Mouse (Mus musculus): ENCODE measurements around the gene Prelid3b. TPM values are rescaled to one million over a fixed set of nuclear protein-coding genes. Genes with fewer than 3 reads are reported as not detected.

Gene Prelid3b
- 113 and 114 TPM in 2 replicates for polyA plus RNA-seq (2015; fragmentation: Nextera tagmentation; extraction: Ambion mirVana)

GRCm38 (mm10) chr2:174472818-174473549 is at the start of gene Prelid3b:
Gene Prelid3b, minus strand, starts transcription at chr2:174473081.
- Histone ChIP-seq H3K27me3 (replicated peaks) (no peaks in the 10 kb centered on the region), H3K36me3 (peaks cover 2% of the 10 kb centered on the region; the same call in 1 of the 2 replicates), H3K27ac (peak within 1 kb of the TSS; percentile 83), H3K4me1 (peaks cover 17% of the 10 kb centered on the region), H3K4me3 (replicated peaks) (peak within 1 kb of the TSS; percentile 80), H3K9me3 (no peaks in the 10 kb centered on the region), H3K4me2 (peak within 1 kb of the TSS; percentile 73), H3K9ac (peak within 1 kb of the TSS; percentile 85)
- under 1% methylated on average over 52 of the region's 53 CpGs for WGBS
- ATAC-seq (ENCODE audit: insufficient read depth, low FRiP score, low read depth) = peak; percentile 95

- H3K9ac ChIP-seq = no peak overlapping the region
- no peak for ATAC-seq (ENCODE audit: insufficient read depth, low FRiP score, low read depth)
- 76% methylated on average over 3 of the region's 3 CpGs for WGBS
- no peaks in the 10 kb centered on the region for H3K27me3 ChIP-seq (replicated peaks)
- no peaks in the 10 kb centered on the region for H3K4me1 ChIP-seq
- no peak overlapping the region for H3K27ac ChIP-seq
- no peak overlapping the region for H3K4me3 ChIP-seq (replicated peaks)
- H3K4me2 ChIP-seq = no peak overlapping the region
- no peaks in the 10 kb centered on the region for H3K9me3 ChIP-seq
- no peaks in the 10 kb centered on the region for H3K36me3 ChIP-seq
Observed at GRCm38 (mm10) chr2:174522134-174522533, 49.3 kb upstream of the Prelid3b start.

- Histone ChIP-seq H3K9ac (no peak overlapping the region), H3K27me3 (replicated peaks) (no peaks in the 10 kb centered on the region), H3K9me3 (no peaks in the 10 kb centered on the region), H3K4me2 (no peak overlapping the region), H3K4me3 (replicated peaks) (no peak overlapping the region), H3K27ac (no peak overlapping the region), H3K36me3 (no peaks in the 10 kb centered on the region), H3K4me1 (no peaks in the 10 kb centered on the region)
- WGBS = 63% methylated on average over 8 of the region's 8 CpGs
- ATAC-seq (ENCODE audit: insufficient read depth, low FRiP score, low read depth) = no peak
Observed at GRCm38 (mm10) chr2:174517141-174518079, 44.5 kb upstream of the Prelid3b start.

- Histone ChIP-seq H3K4me1 (no peaks in the 10 kb centered on the region), H3K9me3 (no peaks in the 10 kb centered on the region), H3K27ac (no peak overlapping the region), H3K9ac (no peak overlapping the region), H3K27me3 (replicated peaks) (no peaks in the 10 kb centered on the region), H3K36me3 (no peaks in the 10 kb centered on the region), H3K4me3 (replicated peaks) (no peak overlapping the region), H3K4me2 (no peak overlapping the region)
- WGBS = 76% methylated on average over 4 of the region's 4 CpGs
- no peak for ATAC-seq (ENCODE audit: insufficient read depth, low FRiP score, low read depth)
Observed at GRCm38 (mm10) chr2:174514887-174515286, 42.0 kb upstream of the Prelid3b start.

- H3K4me2 ChIP-seq = no peak overlapping the region
- WGBS = 61% methylated on average over 5 of the region's 5 CpGs
- no peak for ATAC-seq (ENCODE audit: insufficient read depth, low FRiP score, low read depth)
- H3K27me3 ChIP-seq (replicated peaks) = no peaks in the 10 kb centered on the region
- no peak overlapping the region for H3K27ac ChIP-seq
- no peaks in the 10 kb centered on the region for H3K9me3 ChIP-seq
- no peaks in the 10 kb centered on the region for H3K4me1 ChIP-seq
- H3K4me3 ChIP-seq (replicated peaks) = no peak overlapping the region
- no peaks in the 10 kb centered on the region for H3K36me3 ChIP-seq
- H3K9ac ChIP-seq = no peak overlapping the region
Observed at GRCm38 (mm10) chr2:174513827-174514226, 40.9 kb upstream of the Prelid3b start.

- Histone ChIP-seq H3K9me3 (no peaks in the 10 kb centered on the region), H3K9ac (no peak overlapping the region), H3K4me3 (replicated peaks) (no peak overlapping the region), H3K4me1 (no peaks in the 10 kb centered on the region), H3K27ac (no peak overlapping the region), H3K27me3 (replicated peaks) (no peaks in the 10 kb centered on the region), H3K36me3 (no peaks in the 10 kb centered on the region), H3K4me2 (no peak overlapping the region)
- ATAC-seq (ENCODE audit: insufficient read depth, low FRiP score, low read depth) = no peak
- 87% methylated on average over 8 of the region's 8 CpGs for WGBS
Observed at GRCm38 (mm10) chr2:174509825-174510224, 36.9 kb upstream of the Prelid3b start.

- Histone ChIP-seq H3K27me3 (replicated peaks) (no peaks in the 10 kb centered on the region), H3K4me1 (no peaks in the 10 kb centered on the region), H3K9me3 (no peaks in the 10 kb centered on the region), H3K9ac (no peak overlapping the region), H3K27ac (no peak overlapping the region), H3K4me2 (no peak overlapping the region), H3K4me3 (replicated peaks) (no peak overlapping the region), H3K36me3 (no peaks in the 10 kb centered on the region)
- no peak for ATAC-seq (ENCODE audit: insufficient read depth, low FRiP score, low read depth)
- 54% methylated on average over 4 of the region's 4 CpGs for WGBS
Observed at GRCm38 (mm10) chr2:174507998-174508397, 35.1 kb upstream of the Prelid3b start.

- no peak for ATAC-seq (ENCODE audit: insufficient read depth, low FRiP score, low read depth)
- no peak overlapping the region for H3K4me2 ChIP-seq
- no peak overlapping the region for H3K9ac ChIP-seq
- no peaks in the 10 kb centered on the region for H3K36me3 ChIP-seq
- H3K27ac ChIP-seq = no peak overlapping the region
- H3K9me3 ChIP-seq = no peaks in the 10 kb centered on the region
- H3K27me3 ChIP-seq (replicated peaks) = no peaks in the 10 kb centered on the region
- H3K4me3 ChIP-seq (replicated peaks) = no peak overlapping the region
- WGBS = 62% methylated on average over 25 of the region's 25 CpGs
- H3K4me1 ChIP-seq = no peaks in the 10 kb centered on the region
Observed at GRCm38 (mm10) chr2:174502831-174503460, 30.1 kb upstream of the Prelid3b start.

- Histone ChIP-seq H3K9me3 (no peaks in the 10 kb centered on the region), H3K4me2 (no peak overlapping the region), H3K36me3 (no peaks in the 10 kb centered on the region), H3K27me3 (replicated peaks) (no peaks in the 10 kb centered on the region), H3K4me3 (replicated peaks) (no peak overlapping the region), H3K9ac (no peak overlapping the region), H3K4me1 (no peaks in the 10 kb centered on the region), H3K27ac (no peak overlapping the region)
- no peak for ATAC-seq (ENCODE audit: insufficient read depth, low FRiP score, low read depth)
- WGBS = 39% methylated on average over 5 of the region's 5 CpGs
Observed at GRCm38 (mm10) chr2:174502321-174502720, 29.4 kb upstream of the Prelid3b start.

GRCm38 (mm10) chr2:174501517-174501916 is 28.6 kb upstream of the Prelid3b start:
- Histone ChIP-seq H3K4me3 (replicated peaks) (no peak overlapping the region), H3K9me3 (no peaks in the 10 kb centered on the region), H3K27ac (no peak overlapping the region), H3K9ac (no peak overlapping the region), H3K36me3 (no peaks in the 10 kb centered on the region), H3K27me3 (replicated peaks) (no peaks in the 10 kb centered on the region), H3K4me1 (no peaks in the 10 kb centered on the region), H3K4me2 (no peak overlapping the region)
- WGBS = 91% methylated on average over 8 of the region's 8 CpGs
- no peak for ATAC-seq (ENCODE audit: insufficient read depth, low FRiP score, low read depth)

GRCm38 (mm10) chr2:174500814-174501503 is 28.1 kb upstream of the Prelid3b start:
- no peaks in the 10 kb centered on the region for H3K27me3 ChIP-seq (replicated peaks)
- 81% methylated on average over 14 of the region's 14 CpGs for WGBS
- H3K9ac ChIP-seq = no peak overlapping the region
- no peak for ATAC-seq (ENCODE audit: insufficient read depth, low FRiP score, low read depth)
- H3K4me1 ChIP-seq = no peaks in the 10 kb centered on the region
- no peaks in the 10 kb centered on the region for H3K9me3 ChIP-seq
- no peak overlapping the region for H3K27ac ChIP-seq
- H3K36me3 ChIP-seq = no peaks in the 10 kb centered on the region
- H3K4me2 ChIP-seq = no peak overlapping the region
- H3K4me3 ChIP-seq (replicated peaks) = no peak overlapping the region
